Mouse (Mus musculus) gastrocnemius, postnatal 36 days (tissue): ENCODE measurements around the gene Golga2. TPM values are rescaled to one million over a fixed set of nuclear protein-coding genes. Genes with fewer than 3 reads are reported as not detected.

Experiments used
- DNase-seq, 2 experiments: peaks; one replicate each; pipeline ENCODE4 v3.0.0; 2022
- intact Hi-C: fragments of 180-260 bp; cut with DNase I; formaldehyde crosslinking; loops from one replicate; pipeline ENCODE4 v1.15.1; 2025
- total RNA-seq, 2 experiments: library from RNA; stranded (reverse); gene quantifications; 2 replicates each; pipeline ENCODE4 v1.2.3; 2021

The Golga2 gene
- total RNA-seq, 2 experiments from 2014 or later = 54.1 to 54.7 TPM

GRCm38 (mm10) chr2:32339912-32340642, 52.9 kb downstream of the Golga2 start:
- intact Hi-C loops = no loop called here
- no peak for DNase-seq

DNA sequence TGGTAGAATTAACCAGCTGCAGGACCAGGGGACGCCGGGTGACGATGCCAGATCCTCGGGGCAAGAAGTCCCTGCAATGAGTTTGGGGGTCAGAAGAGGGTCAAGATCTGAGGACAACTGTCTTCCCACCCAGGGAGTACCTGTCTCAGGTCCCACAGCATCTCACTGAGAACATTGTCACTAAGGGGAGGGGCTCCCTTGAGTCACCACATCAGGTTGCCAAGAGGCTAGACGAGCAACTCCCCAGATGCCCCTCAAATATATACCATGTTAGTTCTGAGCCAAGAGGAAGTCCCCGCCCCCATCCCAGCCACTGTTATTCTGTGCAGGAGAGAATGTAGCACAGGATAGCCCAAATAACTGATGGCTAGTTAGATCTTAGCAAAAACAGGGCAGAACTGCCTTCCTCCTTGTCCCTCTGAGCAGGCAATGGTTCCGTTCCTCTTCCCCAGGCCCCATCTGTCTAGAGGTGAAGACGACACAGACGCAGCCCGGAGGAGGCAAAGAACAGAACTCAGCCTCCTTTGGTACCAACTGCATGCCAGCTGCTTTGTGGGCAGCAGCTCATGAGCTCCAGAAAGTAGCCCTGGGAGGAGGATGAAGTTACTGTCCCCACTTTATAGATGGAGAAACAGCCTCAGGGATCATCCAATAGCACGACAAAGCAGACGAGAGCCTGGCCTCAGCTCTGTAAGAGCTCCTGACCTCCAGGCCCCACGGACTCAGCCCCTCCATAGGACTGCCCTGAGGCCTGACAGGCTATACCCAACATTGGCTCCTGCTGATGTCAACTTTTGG, 53.9 kb downstream of the Golga2 start:
- intact Hi-C loops = no loop called here
- DNase-seq = no peak

- no peak for DNase-seq
- intact Hi-C loops = no loop called here
Measured at GRCm38 (mm10) chr2:32341634-32341939, 54.4 kb downstream of the Golga2 start.

DNA sequence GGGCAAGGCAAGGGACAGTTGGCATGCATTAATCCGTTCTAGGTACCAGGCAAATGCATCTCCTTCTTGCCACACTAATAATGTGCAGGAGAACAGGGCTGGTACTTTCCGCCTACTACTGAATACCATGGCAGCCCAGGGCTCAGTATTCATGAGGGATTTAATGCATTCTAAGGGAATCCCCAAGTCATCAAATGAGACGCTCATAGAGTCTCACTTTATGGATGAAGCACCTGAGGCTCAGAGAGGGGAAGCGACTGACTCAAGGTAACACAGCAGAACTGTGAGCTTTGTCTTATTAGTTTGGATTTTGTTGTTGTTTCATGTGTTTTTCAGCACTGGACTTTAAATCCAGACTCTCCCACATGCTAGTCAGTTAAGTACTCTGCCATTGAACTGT, 54.9 kb downstream of the Golga2 start:
- intact Hi-C loops = no loop called here
- DNase-seq = no peak

- intact Hi-C loops = no loop called here
- DNase-seq = peak; percentile 67 to 68
Measured at GRCm38 (mm10) chr2:32342539-32343350, 55.6 kb downstream of the Golga2 start.

DNA sequence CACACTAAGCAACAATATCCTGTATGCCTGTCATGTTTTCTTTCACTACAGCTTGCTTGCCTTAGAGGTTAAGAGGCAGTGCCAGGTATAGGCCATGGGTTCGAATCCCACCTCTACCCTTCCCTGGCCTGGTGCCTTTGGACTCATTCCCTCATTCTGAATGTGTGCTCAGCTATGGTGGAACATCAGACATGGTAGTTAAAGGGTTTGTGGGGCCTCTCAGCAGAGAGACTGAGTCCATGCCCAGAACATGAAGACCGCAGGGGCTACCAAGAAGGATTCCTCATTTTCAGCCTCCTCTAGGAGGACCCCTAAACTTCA, 56.1 kb downstream of the Golga2 start:
- no peak for DNase-seq
- intact Hi-C loops = no loop called here

DNA sequence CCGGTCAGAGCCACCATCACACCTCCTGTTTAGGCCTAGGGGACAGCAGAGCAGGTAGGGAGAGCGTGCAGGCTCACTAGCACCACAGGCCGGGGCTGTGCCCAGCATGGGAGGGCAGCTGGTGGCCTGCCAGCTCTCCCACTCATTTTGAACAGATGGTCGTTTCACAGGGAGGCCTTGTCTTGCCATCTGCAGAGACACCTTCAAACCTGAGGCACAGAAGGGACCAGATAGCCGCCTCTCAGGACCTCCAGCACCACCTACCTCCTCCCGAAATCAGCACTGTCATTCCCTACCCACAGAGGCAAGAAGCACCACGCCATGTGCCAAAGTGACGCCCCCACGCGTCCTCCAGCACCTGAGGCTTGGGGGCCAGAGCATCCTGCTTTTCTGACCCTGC, 56.9 kb downstream of the Golga2 start:
- intact Hi-C loops = no loop called here
- no peak for DNase-seq

DNA sequence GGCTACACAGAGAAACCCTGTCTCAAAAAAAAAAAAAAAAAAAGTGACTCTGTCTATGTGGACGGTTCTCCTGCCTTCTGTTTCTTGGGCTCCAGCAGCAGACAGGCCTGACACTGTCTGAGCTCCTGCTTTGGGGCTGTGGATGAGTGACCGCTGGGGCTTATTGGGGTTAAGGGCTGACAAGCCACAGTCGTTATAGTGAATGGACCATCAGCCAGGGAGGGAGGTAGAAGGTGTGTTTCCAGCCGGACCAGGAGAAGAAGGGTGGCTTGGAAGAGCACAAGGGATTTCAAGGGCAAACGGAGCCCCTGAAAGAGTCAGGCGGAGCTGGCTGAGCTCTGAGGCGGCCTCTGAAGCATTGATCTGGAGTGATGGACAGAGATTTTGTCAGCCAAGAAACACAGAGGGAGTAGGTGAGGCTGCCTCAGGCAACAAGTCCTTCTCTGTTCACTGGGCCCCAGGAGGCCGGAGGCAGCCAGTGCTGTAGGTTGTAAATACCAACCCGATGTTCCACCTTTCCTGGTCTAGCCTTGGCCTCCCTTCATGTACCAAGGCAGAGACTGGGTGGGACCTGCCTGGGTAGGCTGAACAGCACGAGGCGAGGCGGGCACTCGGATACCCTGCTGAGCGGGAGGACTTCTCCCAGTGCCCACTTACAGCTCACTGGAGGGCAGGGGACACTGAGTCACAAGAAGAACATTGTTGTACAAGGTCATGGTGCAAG, 57.6 kb downstream of the Golga2 start:
- DNase-seq = no peak
- intact Hi-C loops = no loop called here

- DNase-seq = no peak
- intact Hi-C loops = no loop called here
Measured at GRCm38 (mm10) chr2:32347019-32347418, 59.8 kb downstream of the Golga2 start.

- intact Hi-C loops = no loop called here
- no peak for DNase-seq
Measured at GRCm38 (mm10) chr2:32348311-32348710, 61.1 kb downstream of the Golga2 start.

DNA sequence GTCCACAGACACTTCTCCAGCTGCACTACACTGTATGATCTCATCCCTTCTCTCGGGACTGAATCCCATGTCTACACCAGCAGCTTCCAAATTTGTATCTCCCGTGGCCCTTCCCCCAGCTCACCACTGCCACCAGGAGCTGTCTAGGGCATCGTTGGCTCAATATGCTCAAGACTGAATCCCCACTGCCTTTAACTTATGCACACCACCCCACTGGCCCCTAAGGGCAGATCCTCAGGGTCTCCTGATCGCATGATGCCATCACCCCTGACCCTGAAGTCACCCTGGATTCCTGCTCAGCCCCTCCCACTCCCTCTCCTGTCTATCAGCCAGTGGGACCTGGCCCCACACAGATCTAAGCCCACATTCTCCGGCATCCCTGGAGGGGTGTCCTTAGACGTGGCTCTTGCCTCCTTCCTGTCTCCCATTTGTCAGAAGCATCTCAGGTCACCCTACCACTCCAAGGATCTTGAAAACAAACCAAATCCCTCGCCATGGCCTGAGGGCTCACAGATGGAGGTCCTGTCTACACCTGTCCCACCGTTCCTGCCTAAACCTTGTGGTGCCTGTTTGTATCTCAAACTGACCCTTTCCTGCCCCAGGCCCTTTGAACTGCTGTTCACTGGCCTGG, 62.6 kb downstream of the Golga2 start:
- intact Hi-C loops = loop anchor here (5.0 to 10.0 kb wide), 2 partner anchors 32 to 215 kb away; no protein-coding TSS in a partner anchor
- no peak for DNase-seq

- DNase-seq = no peak
- intact Hi-C loops = loop anchor here (5.0 to 10.0 kb wide), 2 partner anchors 33 to 216 kb away; no protein-coding TSS in a partner anchor
Measured at GRCm38 (mm10) chr2:32350471-32351051, 63.4 kb downstream of the Golga2 start.

DNA sequence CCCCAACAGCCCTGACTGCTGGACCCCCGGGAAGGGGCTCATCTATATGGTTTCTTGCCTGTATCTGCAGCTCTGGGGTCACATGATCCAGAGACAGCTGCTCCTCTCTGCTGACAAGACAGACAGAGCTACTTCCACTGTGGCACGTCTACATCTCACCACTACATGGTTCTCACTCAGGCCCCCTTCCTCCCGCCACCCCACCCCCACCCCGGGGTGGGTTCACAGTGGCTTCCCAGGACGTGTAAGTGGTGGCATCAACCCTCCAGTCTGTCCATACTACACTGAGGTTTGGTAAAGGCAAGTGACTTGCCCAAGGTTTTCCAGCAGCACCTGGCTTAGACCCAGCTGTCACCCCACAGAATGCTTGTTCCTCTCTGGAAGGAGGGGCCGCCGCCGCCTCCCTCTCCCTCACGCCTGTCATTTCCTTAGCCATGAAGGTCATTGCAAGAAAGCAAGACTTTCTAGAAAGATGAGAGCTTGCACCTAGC, 64.3 kb downstream of the Golga2 start:
- no peak for DNase-seq
- intact Hi-C loops = loop anchor here (5.0 to 10.0 kb wide), 2 partner anchors 34 to 217 kb away; no protein-coding TSS in a partner anchor

GRCm38 (mm10) chr2:32352151-32353006, 65.2 kb downstream of the Golga2 start, which contains the start of gene Ciz1:
TSS of gene Ciz1 (plus strand) at chr2:32352327.
- intact Hi-C loops = loop anchor here (5.0 to 10.0 kb wide), 2 partner anchors 35 to 218 kb away; no protein-coding TSS in a partner anchor
- DNase-seq = no peak

DNA sequence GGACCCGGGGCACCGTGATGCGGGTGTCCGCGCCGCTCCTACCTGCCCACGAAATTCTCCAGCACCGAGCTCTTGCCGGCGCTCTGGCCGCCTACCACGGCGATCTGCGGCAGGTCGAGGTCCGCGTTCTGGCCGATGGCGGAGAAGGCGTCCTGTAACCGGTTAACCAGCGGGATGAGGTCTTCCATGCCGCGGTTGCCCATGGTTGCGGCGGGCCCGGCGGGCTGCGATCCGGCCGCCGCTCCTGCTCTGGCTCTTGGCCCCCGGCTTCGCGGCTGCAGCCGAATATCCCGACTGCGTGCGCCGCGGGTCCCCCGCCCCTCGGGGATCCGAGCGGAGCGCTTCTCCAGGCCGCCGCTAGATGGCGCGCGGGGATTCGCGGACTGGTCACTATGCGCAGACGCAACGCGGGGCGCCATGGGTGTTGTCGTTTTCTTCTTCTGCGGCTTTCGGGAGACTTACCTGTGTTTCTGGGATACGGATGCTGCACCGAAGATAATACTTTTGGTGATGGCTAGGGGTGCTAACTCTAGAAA, 65.9 kb downstream of the Golga2 start, which contains the start of gene Dnm1:
Gene Dnm1 (minus strand): TSS at position 332 of the 536 bp plus-strand sequence.
- intact Hi-C loops = loop anchor here (5.0 to 10.0 kb wide), 2 partner anchors 36 to 218 kb away; no protein-coding TSS in a partner anchor

DNA sequence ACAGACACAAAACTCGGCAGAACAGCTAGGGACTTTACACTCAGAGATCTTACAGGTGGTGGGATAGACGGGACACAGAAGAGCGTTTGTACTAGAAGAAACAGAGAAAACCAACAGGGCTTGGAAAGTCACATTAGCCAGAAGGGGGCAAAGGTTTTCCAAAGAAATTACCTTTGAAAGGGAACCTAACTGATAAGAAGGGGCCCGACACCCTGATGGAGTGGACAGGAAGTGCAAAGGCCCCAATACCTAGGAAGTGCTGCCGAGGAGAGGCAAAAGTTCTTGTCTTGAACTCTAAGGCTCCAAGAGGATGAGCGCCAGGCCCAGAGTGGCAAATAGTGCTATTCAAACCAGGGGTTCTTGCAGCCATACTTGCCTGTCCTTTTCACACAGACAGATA, 66.7 kb downstream of the Golga2 start:
- intact Hi-C loops = loop anchor here (5.0 to 10.0 kb wide), 2 partner anchors 37 to 219 kb away; no protein-coding TSS in a partner anchor
- DNase-seq = no peak

More for the DNA sequence above, 65.9 kb downstream of the Golga2 start, which contains the start of gene Dnm1:
- peak; percentile 86 to 92 for DNase-seq

GRCm38 (mm10) chr2:32354336-32354895, 67.2 kb downstream of the Golga2 start:
- no peak for DNase-seq

More at GRCm38 (mm10) chr2:32354336-32354895, 67.2 kb downstream of the Golga2 start:
- intact Hi-C loops = loop anchor here (5.0 to 10.0 kb wide), 2 partner anchors 37 to 220 kb away; no protein-coding TSS in a partner anchor
